Mouse (Mus musculus): ENCODE measurements at regions not wholly inside any gene's neighbourhood (a gene's known extent, or its start where the extent isn't known, plus 50 kb on each side); places are given as distances from the start of the nearest gene placed in this dataset.
A peak's percentile ranks its signal among the peaks of the same experiment; 100 is the strongest.

GRCm38 (mm10) chr14:80232066-80232465 is 248.2 kb downstream of the Olfm4 start:
- ATAC-seq (replicated peaks; ENCODE audit: low FRiP score, low TSS enrichment, low read depth) (no peak), DNase-seq (ENCODE audit: low spot score) (no peak)
- Histone ChIP-seq H3K27ac (ENCODE audit: low read depth) (no peak overlapping the region), H3K4me1 (replicated peaks; ENCODE audit: control insufficient read depth, insufficient read depth, low read length) (no peaks in the 10 kb centered on the region), H3K9ac (ENCODE audit: low read length) (no peak overlapping the region), H3K4me3 (ENCODE audit: low read depth, low read length) (no peak overlapping the region), H3K36me3 (ENCODE audit: control insufficient read depth, insufficient read depth, low read length) (no peaks in the 10 kb centered on the region), H3K27me3 (replicated peaks; ENCODE audit: control insufficient read depth, insufficient read depth, low read length) (no peaks in the 10 kb centered on the region), H3K4me2 (ENCODE audit: low read length) (no peak overlapping the region), H3K9me3 (ENCODE audit: control insufficient read depth, low read length) (no peaks in the 10 kb centered on the region)
- WGBS: 78% methylated on average over 3 of the region's 3 CpGs

- Histone ChIP-seq H3K9ac (ENCODE audit: low read length) (no peak overlapping the region), H3K36me3 (ENCODE audit: control insufficient read depth, insufficient read depth, low read length) (no peaks in the 10 kb centered on the region), H3K4me1 (replicated peaks; ENCODE audit: control insufficient read depth, insufficient read depth, low read length) (no peaks in the 10 kb centered on the region), H3K9me3 (ENCODE audit: control insufficient read depth, low read length) (no peaks in the 10 kb centered on the region), H3K27me3 (replicated peaks; ENCODE audit: control insufficient read depth, insufficient read depth, low read length) (no peaks in the 10 kb centered on the region), H3K4me2 (ENCODE audit: low read length) (no peak overlapping the region), H3K4me3 (ENCODE audit: low read depth, low read length) (no peak overlapping the region), H3K27ac (ENCODE audit: low read depth) (no peak overlapping the region)
- WGBS: 80% methylated on average over 3 of the region's 3 CpGs
- DNase-seq (ENCODE audit: low spot score) (no peak), ATAC-seq (replicated peaks; ENCODE audit: low FRiP score, low TSS enrichment, low read depth) (no peak)
Measured at GRCm38 (mm10) chr14:80232976-80233375, 249.1 kb downstream of the Olfm4 start.

GRCm38 (mm10) chr14:80237136-80237535 is 253.3 kb downstream of the Olfm4 start:
- ATAC-seq (replicated peaks; ENCODE audit: low FRiP score, low TSS enrichment, low read depth): no peak

GRCm38 (mm10) chr14:80237552-80237951 is 253.7 kb downstream of the Olfm4 start:
- Histone ChIP-seq H3K4me2 (ENCODE audit: low read length) (no peak overlapping the region), H3K36me3 (ENCODE audit: control insufficient read depth, insufficient read depth, low read length) (no peaks in the 10 kb centered on the region), H3K9ac (ENCODE audit: low read length) (no peak overlapping the region), H3K9me3 (ENCODE audit: control insufficient read depth, low read length) (no peaks in the 10 kb centered on the region), H3K4me3 (ENCODE audit: low read depth, low read length) (no peak overlapping the region), H3K27ac (ENCODE audit: low read depth) (no peak overlapping the region), H3K4me1 (replicated peaks; ENCODE audit: control insufficient read depth, insufficient read depth, low read length) (no peaks in the 10 kb centered on the region), H3K27me3 (replicated peaks; ENCODE audit: control insufficient read depth, insufficient read depth, low read length) (no peaks in the 10 kb centered on the region)
- ATAC-seq (replicated peaks; ENCODE audit: low FRiP score, low TSS enrichment, low read depth) (no peak), DNase-seq (ENCODE audit: low spot score) (no peak)
- WGBS: 89% methylated on average over 2 of the region's 2 CpGs

More at GRCm38 (mm10) chr14:80237136-80237535, 253.3 kb downstream of the Olfm4 start:
- Histone ChIP-seq H3K4me1 (replicated peaks; ENCODE audit: control insufficient read depth, insufficient read depth, low read length) (no peaks in the 10 kb centered on the region), H3K27me3 (replicated peaks; ENCODE audit: control insufficient read depth, insufficient read depth, low read length) (no peaks in the 10 kb centered on the region), H3K36me3 (ENCODE audit: control insufficient read depth, insufficient read depth, low read length) (no peaks in the 10 kb centered on the region), H3K4me2 (ENCODE audit: low read length) (no peak overlapping the region), H3K9me3 (ENCODE audit: control insufficient read depth, low read length) (no peaks in the 10 kb centered on the region), H3K9ac (ENCODE audit: low read length) (no peak overlapping the region), H3K27ac (ENCODE audit: low read depth) (no peak overlapping the region), H3K4me3 (ENCODE audit: low read depth, low read length) (no peak overlapping the region)
- no peak for DNase-seq (ENCODE audit: low spot score)

- no peaks in the 10 kb centered on the region for H3K4me1 ChIP-seq (replicated peaks; ENCODE audit: control insufficient read depth, insufficient read depth, low read length)
- no peak for DNase-seq (ENCODE audit: low spot score)
- no peak for ATAC-seq (replicated peaks; ENCODE audit: low FRiP score, low TSS enrichment, low read depth)
- H3K27me3 ChIP-seq (replicated peaks; ENCODE audit: control insufficient read depth, insufficient read depth, low read length): no peaks in the 10 kb centered on the region
- no peaks in the 10 kb centered on the region for H3K36me3 ChIP-seq (ENCODE audit: control insufficient read depth, insufficient read depth, low read length)
- H3K9ac ChIP-seq (ENCODE audit: low read length): no peak overlapping the region
- 83% methylated on average over 4 of the region's 4 CpGs for WGBS
- H3K27ac ChIP-seq (ENCODE audit: low read depth): no peak overlapping the region
- H3K4me3 ChIP-seq (ENCODE audit: low read depth, low read length): no peak overlapping the region
- H3K4me2 ChIP-seq (ENCODE audit: low read length): no peak overlapping the region
- H3K9me3 ChIP-seq (ENCODE audit: control insufficient read depth, low read length): no peaks in the 10 kb centered on the region
Measured at GRCm38 (mm10) chr14:80244640-80245302, 260.9 kb downstream of the Olfm4 start.

- Histone ChIP-seq H3K27me3 (replicated peaks; ENCODE audit: control insufficient read depth, insufficient read depth, low read length) (no peaks in the 10 kb centered on the region), H3K27ac (ENCODE audit: low read depth) (no peak overlapping the region), H3K9me3 (ENCODE audit: control insufficient read depth, low read length) (no peaks in the 10 kb centered on the region), H3K9ac (ENCODE audit: low read length) (no peak overlapping the region), H3K36me3 (ENCODE audit: control insufficient read depth, insufficient read depth, low read length) (no peaks in the 10 kb centered on the region), H3K4me1 (replicated peaks; ENCODE audit: control insufficient read depth, insufficient read depth, low read length) (no peaks in the 10 kb centered on the region), H3K4me3 (ENCODE audit: low read depth, low read length) (no peak overlapping the region), H3K4me2 (ENCODE audit: low read length) (no peak overlapping the region)
- no peak for ATAC-seq (replicated peaks; ENCODE audit: low FRiP score, low TSS enrichment, low read depth)
- 90% methylated on average over 2 of the region's 2 CpGs for WGBS
- no peak for DNase-seq (ENCODE audit: low spot score)
Measured at GRCm38 (mm10) chr14:80247575-80247974, 263.7 kb downstream of the Olfm4 start.

- no peaks in the 10 kb centered on the region for H3K36me3 ChIP-seq (ENCODE audit: control insufficient read depth, insufficient read depth, low read length)
- WGBS: 89% methylated on average over 1 of the region's 1 CpGs
- no peak overlapping the region for H3K9ac ChIP-seq (ENCODE audit: low read length)
Measured at GRCm38 (mm10) chr14:80249882-80250281, 266.0 kb downstream of the Olfm4 start.

GRCm38 (mm10) chr14:80257086-80257485 is 273.2 kb downstream of the Olfm4 start:
- DNase-seq (ENCODE audit: low spot score) (peak; percentile 66), ATAC-seq (replicated peaks; ENCODE audit: low FRiP score, low TSS enrichment, low read depth) (no peak)
- Histone ChIP-seq H3K9me3 (ENCODE audit: control insufficient read depth, low read length) (no peaks in the 10 kb centered on the region), H3K36me3 (ENCODE audit: control insufficient read depth, insufficient read depth, low read length) (no peaks in the 10 kb centered on the region), H3K27ac (ENCODE audit: low read depth) (no peak overlapping the region), H3K4me2 (ENCODE audit: low read length) (no peak overlapping the region), H3K9ac (ENCODE audit: low read length) (no peak overlapping the region), H3K27me3 (replicated peaks; ENCODE audit: control insufficient read depth, insufficient read depth, low read length) (no peaks in the 10 kb centered on the region), H3K4me3 (ENCODE audit: low read depth, low read length) (no peak overlapping the region), H3K4me1 (replicated peaks; ENCODE audit: control insufficient read depth, insufficient read depth, low read length) (no peaks in the 10 kb centered on the region)
- WGBS: 50% methylated on average over 3 of the region's 3 CpGs

More at GRCm38 (mm10) chr14:80249882-80250281, 266.0 kb downstream of the Olfm4 start:
- DNase-seq (ENCODE audit: low spot score) (no peak), ATAC-seq (replicated peaks; ENCODE audit: low FRiP score, low TSS enrichment, low read depth) (no peak)
- no peaks in the 10 kb centered on the region for H3K4me1 ChIP-seq (replicated peaks; ENCODE audit: control insufficient read depth, insufficient read depth, low read length)
- no peak overlapping the region for H3K27ac ChIP-seq (ENCODE audit: low read depth)
- H3K9me3 ChIP-seq (ENCODE audit: control insufficient read depth, low read length): no peaks in the 10 kb centered on the region
- H3K4me3 ChIP-seq (ENCODE audit: low read depth, low read length): no peak overlapping the region
- no peaks in the 10 kb centered on the region for H3K27me3 ChIP-seq (replicated peaks; ENCODE audit: control insufficient read depth, insufficient read depth, low read length)
- no peak overlapping the region for H3K4me2 ChIP-seq (ENCODE audit: low read length)

- Histone ChIP-seq H3K4me1 (replicated peaks; ENCODE audit: control insufficient read depth, insufficient read depth, low read length) (no peaks in the 10 kb centered on the region), H3K36me3 (ENCODE audit: control insufficient read depth, insufficient read depth, low read length) (no peaks in the 10 kb centered on the region), H3K4me2 (ENCODE audit: low read length) (no peak overlapping the region), H3K27ac (ENCODE audit: low read depth) (no peak overlapping the region), H3K9me3 (ENCODE audit: control insufficient read depth, low read length) (no peaks in the 10 kb centered on the region), H3K9ac (ENCODE audit: low read length) (no peak overlapping the region), H3K27me3 (replicated peaks; ENCODE audit: control insufficient read depth, insufficient read depth, low read length) (no peaks in the 10 kb centered on the region), H3K4me3 (ENCODE audit: low read depth, low read length) (no peak overlapping the region)
- ATAC-seq (replicated peaks; ENCODE audit: low FRiP score, low TSS enrichment, low read depth) (no peak), DNase-seq (ENCODE audit: low spot score) (no peak)
- 78% methylated on average over 8 of the region's 8 CpGs for WGBS
Measured at GRCm38 (mm10) chr14:80263173-80263572, 279.3 kb downstream of the Olfm4 start.
